Mouse (Mus musculus): ENCODE measurements at regions not wholly inside any gene's neighbourhood (a gene's known extent, or its start where the extent isn't known, plus 50 kb on each side); places are given as distances from the start of the nearest gene placed in this dataset.
A peak's percentile ranks its signal among the peaks of the same experiment; 100 is the strongest.

DNA sequence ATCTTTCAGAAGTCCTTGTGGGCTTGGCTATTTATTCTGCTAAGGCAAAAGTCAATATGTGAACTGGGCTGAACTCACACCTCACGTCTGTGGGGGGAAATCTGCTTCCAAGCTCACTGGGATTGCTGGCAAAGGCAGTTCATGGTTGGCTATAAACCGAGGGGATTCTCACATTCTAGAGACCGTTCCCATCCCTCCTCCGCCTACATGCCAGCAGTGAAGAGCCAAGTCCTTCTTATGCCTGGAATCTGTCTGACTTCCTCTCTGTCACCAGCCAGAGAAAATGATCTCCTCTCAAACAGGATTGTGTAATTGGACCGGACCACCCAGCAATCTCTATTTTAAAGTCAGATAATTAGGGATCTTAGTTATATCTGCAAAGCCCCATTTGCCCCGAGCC lies 212.4 kb upstream of the Daam1 start:
- ATAC-seq (replicated peaks; ENCODE audit: poor library complexity) = no peak

DNA sequence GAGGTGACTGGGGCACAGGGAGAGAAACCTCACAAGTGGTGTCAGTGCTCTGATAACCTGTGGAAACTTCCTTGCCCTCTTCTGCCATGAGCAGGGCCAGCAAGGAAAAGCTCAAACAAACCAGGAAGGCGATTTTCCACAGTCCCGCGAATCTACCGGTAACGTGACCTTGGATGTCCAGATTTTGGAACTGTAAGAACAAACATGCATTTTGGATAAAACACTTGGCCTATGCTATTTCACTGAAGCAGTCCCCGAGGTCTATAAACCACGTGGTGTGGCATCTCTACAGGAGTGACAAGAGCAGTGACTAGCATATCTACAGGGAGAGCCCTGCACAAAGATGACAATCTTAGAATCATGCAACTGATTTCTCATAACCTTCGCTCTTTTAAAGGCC lies 211.9 kb upstream of the Daam1 start:
- ATAC-seq (replicated peaks; ENCODE audit: poor library complexity) = no peak

DNA sequence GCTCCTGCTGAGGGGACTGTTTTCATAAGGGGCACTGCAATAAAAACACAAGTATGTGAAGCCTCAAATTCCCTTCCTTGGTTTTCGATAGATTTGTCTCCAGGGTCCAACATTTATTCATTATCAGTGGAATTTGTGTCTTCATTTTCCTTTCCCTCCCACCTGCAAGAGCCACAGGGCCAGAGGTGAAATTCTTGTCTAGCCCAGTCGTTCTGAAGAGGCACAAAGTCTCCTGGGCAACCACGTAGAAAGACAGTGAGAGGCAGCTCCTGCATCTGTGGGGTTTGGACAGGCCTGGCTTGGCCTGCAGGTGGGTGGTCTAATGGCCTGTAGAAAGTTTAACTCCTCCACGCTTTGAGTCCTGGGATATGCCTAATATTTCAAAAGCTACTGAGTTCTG lies 211.3 kb upstream of the Daam1 start:
- ATAC-seq (replicated peaks; ENCODE audit: poor library complexity) = no peak

GRCm38 (mm10) chr12:71621542-71621941 lies 209.3 kb upstream of the Daam1 start:
- ATAC-seq (replicated peaks; ENCODE audit: poor library complexity) = no peak

DNA sequence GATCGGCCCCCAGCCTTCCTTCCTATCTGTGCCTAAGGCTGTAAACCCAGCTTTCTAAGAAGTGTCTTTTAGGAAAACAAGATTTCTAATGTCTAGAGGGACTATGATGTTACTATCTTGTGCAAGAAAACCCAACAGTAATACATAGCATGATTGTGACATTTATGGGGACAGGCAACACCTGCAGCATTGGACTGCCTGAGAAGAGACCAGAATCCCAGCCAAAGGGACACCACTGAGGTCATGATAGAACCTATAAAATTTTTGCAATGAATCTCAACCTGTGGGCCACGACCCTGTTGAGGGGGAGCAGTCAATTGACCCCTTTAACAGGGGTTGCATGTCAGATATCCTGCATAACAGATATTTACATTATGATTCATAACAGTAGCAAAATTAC lies 208.1 kb upstream of the Daam1 start:
- peak; percentile 42; the same call in 1 of the 2 replicates for ATAC-seq (replicated peaks; ENCODE audit: poor library complexity)

GRCm38 (mm10) chr12:71623271-71623670 lies 207.6 kb upstream of the Daam1 start:
- no peak for ATAC-seq (replicated peaks; ENCODE audit: poor library complexity)

DNA sequence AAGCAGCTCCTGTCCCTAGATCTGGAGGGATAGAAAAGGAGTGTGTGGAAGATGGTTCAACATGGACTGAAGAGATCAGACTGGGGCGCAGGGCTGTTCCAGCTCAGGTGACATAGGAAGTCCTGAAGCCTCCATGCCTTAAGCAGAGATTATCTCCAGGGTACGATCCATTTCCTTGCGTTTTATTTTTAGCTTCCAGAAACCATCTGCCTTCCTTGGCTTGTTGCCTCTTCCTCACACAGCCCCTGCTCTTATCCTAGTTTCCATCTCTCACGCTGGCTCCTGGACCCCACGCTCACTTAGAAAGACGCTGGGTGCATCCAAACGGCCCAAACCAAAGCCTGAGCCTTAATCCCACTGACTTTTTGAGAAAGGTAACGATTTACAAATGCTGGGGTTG lies 206.8 kb upstream of the Daam1 start:
- ATAC-seq (replicated peaks; ENCODE audit: poor library complexity) = no peak

GRCm38 (mm10) chr12:71624676-71625075 lies 206.2 kb upstream of the Daam1 start:
- no peak for ATAC-seq (replicated peaks; ENCODE audit: poor library complexity)

GRCm38 (mm10) chr12:71625115-71625514 lies 205.8 kb upstream of the Daam1 start:
- ATAC-seq (replicated peaks; ENCODE audit: poor library complexity) = no peak

GRCm38 (mm10) chr12:71626801-71627200 lies 204.1 kb upstream of the Daam1 start:
- ATAC-seq (replicated peaks; ENCODE audit: poor library complexity) = peak; percentile 52

GRCm38 (mm10) chr12:71627421-71628339 lies 203.2 kb upstream of the Daam1 start:
- no peak for ATAC-seq (replicated peaks; ENCODE audit: poor library complexity)

- ATAC-seq (replicated peaks; ENCODE audit: poor library complexity) = no peak
These were observed 202.5 kb upstream of the Daam1 start for GRCm38 (mm10) chr12:71628340-71628738.

DNA sequence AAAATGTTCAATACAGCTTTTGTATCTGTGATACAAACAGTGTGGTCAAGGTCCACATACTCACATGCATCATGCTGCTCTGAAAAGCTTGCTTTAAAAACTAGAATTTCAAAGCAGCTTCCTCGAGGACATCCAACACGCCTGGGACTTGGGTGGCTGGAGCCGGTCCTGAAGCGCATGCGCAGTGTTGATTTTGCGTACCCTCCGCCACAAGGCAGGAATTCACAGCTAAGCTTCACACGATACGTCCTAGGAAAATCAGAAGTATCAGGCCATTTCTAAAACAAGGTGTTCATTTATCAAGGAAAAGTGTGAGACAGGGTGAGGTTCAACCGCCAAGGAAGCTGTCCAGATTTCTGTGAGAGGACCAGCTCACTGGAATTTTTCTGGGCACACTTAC lies 202.1 kb upstream of the Daam1 start:
- ATAC-seq (replicated peaks; ENCODE audit: poor library complexity) = no peak

DNA sequence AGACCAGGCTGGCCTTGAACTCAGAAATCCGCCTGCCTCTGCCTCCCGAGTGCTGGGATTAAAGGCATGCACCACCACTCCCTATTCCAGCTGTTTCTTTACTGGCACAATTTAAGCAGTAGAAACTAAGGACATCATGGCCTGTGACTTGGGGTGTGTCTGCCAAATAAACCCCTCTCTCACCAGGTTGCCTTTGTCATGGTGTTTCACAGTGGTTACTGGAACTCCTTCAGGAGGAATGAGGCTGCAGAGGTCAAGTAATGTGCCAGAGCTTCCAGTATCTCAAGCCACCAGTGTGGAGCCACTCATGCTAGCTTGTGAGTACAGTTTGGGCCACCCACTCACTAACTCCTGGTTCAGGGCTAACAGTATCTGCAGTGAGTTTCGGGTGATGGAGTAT lies 200.5 kb upstream of the Daam1 start:
- ATAC-seq (replicated peaks; ENCODE audit: poor library complexity) = no peak

- ATAC-seq (replicated peaks; ENCODE audit: poor library complexity) = no peak
These were observed 194.6 kb upstream of the Daam1 start for GRCm38 (mm10) chr12:71636300-71636699.

- no peak for ATAC-seq (replicated peaks; ENCODE audit: poor library complexity)
These were observed 193.6 kb upstream of the Daam1 start for GRCm38 (mm10) chr12:71637248-71637647.

- ATAC-seq (replicated peaks; ENCODE audit: poor library complexity) = no peak
These were observed 192.6 kb upstream of the Daam1 start for GRCm38 (mm10) chr12:71638246-71638645.

DNA sequence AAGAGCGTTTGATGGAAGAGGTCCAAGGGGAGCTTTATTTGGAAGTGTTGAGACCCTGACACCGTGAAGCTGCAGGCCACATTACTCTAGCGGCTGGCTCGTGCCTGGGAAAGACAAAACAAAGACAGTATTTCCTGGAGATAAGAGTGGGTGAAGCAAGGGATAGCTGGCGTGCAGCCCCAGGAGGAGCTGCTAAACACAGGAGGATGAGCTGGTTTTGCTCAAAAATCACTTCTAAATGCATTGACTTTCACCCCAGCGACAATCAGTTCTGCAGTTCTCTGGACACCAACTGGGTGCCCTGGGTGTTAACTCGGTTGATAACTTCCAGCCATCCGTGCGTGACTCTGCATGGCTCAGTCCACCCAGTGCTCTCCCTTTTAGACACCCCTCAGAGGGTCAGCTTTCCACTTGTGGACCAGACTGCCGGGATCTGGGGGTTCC lies 190.8 kb upstream of the Daam1 start:
- ATAC-seq (replicated peaks; ENCODE audit: poor library complexity) = no peak

GRCm38 (mm10) chr12:71641486-71641885 lies 189.4 kb upstream of the Daam1 start:
- ATAC-seq (replicated peaks; ENCODE audit: poor library complexity) = no peak

DNA sequence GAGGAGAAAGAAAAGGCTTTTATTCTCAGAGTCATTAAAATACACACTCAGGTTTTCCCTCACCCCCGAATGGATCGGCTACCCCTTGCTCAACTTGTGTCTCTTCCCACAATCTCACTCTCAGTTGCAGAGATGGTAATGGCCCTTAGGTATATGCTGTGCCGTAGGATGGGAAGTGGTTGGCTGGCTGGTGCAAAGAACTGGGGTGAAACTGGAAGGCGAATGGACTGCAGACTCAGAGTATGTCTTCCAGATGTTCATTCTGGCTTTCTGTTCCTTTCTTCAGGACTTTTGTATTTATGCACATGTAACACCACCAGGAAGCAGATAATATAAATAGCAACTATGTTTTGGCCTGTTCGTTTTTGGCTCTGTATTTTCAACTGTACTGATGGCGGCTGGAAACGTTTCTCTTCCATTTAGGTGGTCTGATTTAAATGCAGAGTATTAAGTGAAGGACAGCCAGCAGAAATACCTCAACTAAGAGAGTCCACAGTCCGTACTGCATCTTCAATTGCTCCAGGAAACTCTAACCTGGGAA lies 188.0 kb upstream of the Daam1 start:
- no peak for ATAC-seq (replicated peaks; ENCODE audit: poor library complexity)

GRCm38 (mm10) chr12:71651251-71651650 lies 179.6 kb upstream of the Daam1 start:
- no peak for ATAC-seq (replicated peaks; ENCODE audit: poor library complexity)

GRCm38 (mm10) chr12:71693346-71694038 lies 137.4 kb upstream of the Daam1 start:
- peak; percentile 76 for ATAC-seq (replicated peaks; ENCODE audit: poor library complexity)

Data from megakaryocyte progenitor cell, adult 5-6 weeks (primary cell).